Mouse (Mus musculus): Measurements from ENCODE around the gene Xdh. TPM values are rescaled to one million over a fixed set of nuclear protein-coding genes. Genes with fewer than 3 reads are reported as not detected.
A peak's percentile ranks its signal among the peaks of the same experiment; 100 is the strongest.
"Not testable (repeated sequence)": the region's sequence is repeated elsewhere in the genome, so short reads cannot be mapped to it uniquely, and the experiment has no call there.

Xdh gene
- polyA plus RNA-seq, 1 experiment from 2014 or later, result 3.3 TPM

GRCm38 (mm10) chr17:73842963-73843362 is 107.0 kb downstream of the Xdh start:
- H3K4me3 ChIP-seq (ENCODE audit: low read length), result no peak overlapping the region
- ATAC-seq, result no peak
- no peaks in the 10 kb centered on the region for H3K9me3 ChIP-seq (ENCODE audit: control insufficient read depth, low read length)
- H3K27me3 ChIP-seq (replicated peaks; ENCODE audit: control insufficient read depth, insufficient read depth, low read length), result no peaks in the 10 kb centered on the region
- no peaks in the 10 kb centered on the region for H3K36me3 ChIP-seq (ENCODE audit: control insufficient read depth, insufficient read depth, low read length)
- H3K27ac ChIP-seq (ENCODE audit: low read length), result no peak overlapping the region
- H3K9ac ChIP-seq (ENCODE audit: low read depth, low read length), result no peak overlapping the region
- WGBS, result 71% methylated on average over 1 of the region's 1 CpGs
- no peaks in the 10 kb centered on the region for H3K4me1 ChIP-seq (ENCODE audit: control insufficient read depth, insufficient read depth, low read length)
- H3K4me2 ChIP-seq (ENCODE audit: low read depth, low read length), result no peak overlapping the region

GRCm38 (mm10) chr17:73839876-73840275 is 110.1 kb downstream of the Xdh start:
- peak; percentile 66; the same call in 1 of the 2 replicates for ATAC-seq
- not testable (repeated sequence) for H3K4me3 ChIP-seq (ENCODE audit: low read length); H3K27me3 ChIP-seq (replicated peaks; ENCODE audit: control insufficient read depth, insufficient read depth, low read length); H3K9ac ChIP-seq (ENCODE audit: low read depth, low read length); H3K27ac ChIP-seq (ENCODE audit: low read length); H3K9me3 ChIP-seq (ENCODE audit: control insufficient read depth, low read length); H3K4me1 ChIP-seq (ENCODE audit: control insufficient read depth, insufficient read depth, low read length); H3K36me3 ChIP-seq (ENCODE audit: control insufficient read depth, insufficient read depth, low read length); H3K4me2 ChIP-seq (ENCODE audit: low read depth, low read length)
- WGBS, result 23% methylated on average over 1 of the region's 1 CpGs

- Histone ChIP-seq H3K4me1 (ENCODE audit: control insufficient read depth, insufficient read depth, low read length) (no peaks in the 10 kb centered on the region), H3K4me2 (ENCODE audit: low read depth, low read length) (no peak overlapping the region), H3K36me3 (ENCODE audit: control insufficient read depth, insufficient read depth, low read length) (no peaks in the 10 kb centered on the region), H3K27me3 (replicated peaks; ENCODE audit: control insufficient read depth, insufficient read depth, low read length) (no peaks in the 10 kb centered on the region), H3K4me3 (ENCODE audit: low read length) (no peak overlapping the region), H3K9ac (ENCODE audit: low read depth, low read length) (no peak overlapping the region), H3K27ac (ENCODE audit: low read length) (no peak overlapping the region), H3K9me3 (ENCODE audit: control insufficient read depth, low read length) (no peaks in the 10 kb centered on the region)
- WGBS, result 71% methylated on average over 3 of the region's 3 CpGs
- ATAC-seq, result no peak
Measured at GRCm38 (mm10) chr17:73839086-73839835, 110.7 kb downstream of the Xdh start.

GRCm38 (mm10) chr17:73837244-73837643 is 112.8 kb downstream of the Xdh start:
- H3K9me3 ChIP-seq (ENCODE audit: control insufficient read depth, low read length), result no peaks in the 10 kb centered on the region
- H3K4me1 ChIP-seq (ENCODE audit: control insufficient read depth, insufficient read depth, low read length), result no peaks in the 10 kb centered on the region
- ATAC-seq, result no peak
- WGBS, result 86% methylated on average over 4 of the region's 4 CpGs
- H3K27me3 ChIP-seq (replicated peaks; ENCODE audit: control insufficient read depth, insufficient read depth, low read length), result no peaks in the 10 kb centered on the region
- no peak overlapping the region for H3K4me3 ChIP-seq (ENCODE audit: low read length)
- H3K4me2 ChIP-seq (ENCODE audit: low read depth, low read length), result no peak overlapping the region
- H3K36me3 ChIP-seq (ENCODE audit: control insufficient read depth, insufficient read depth, low read length), result no peaks in the 10 kb centered on the region
- H3K27ac ChIP-seq (ENCODE audit: low read length), result no peak overlapping the region
- no peak overlapping the region for H3K9ac ChIP-seq (ENCODE audit: low read depth, low read length)

- H3K27ac ChIP-seq (ENCODE audit: low read length), result no peak overlapping the region
- no peak for ATAC-seq
- no peaks in the 10 kb centered on the region for H3K27me3 ChIP-seq (replicated peaks; ENCODE audit: control insufficient read depth, insufficient read depth, low read length)
- H3K9me3 ChIP-seq (ENCODE audit: control insufficient read depth, low read length), result no peaks in the 10 kb centered on the region
- WGBS, result 84% methylated on average over 3 of the region's 3 CpGs
- no peaks in the 10 kb centered on the region for H3K36me3 ChIP-seq (ENCODE audit: control insufficient read depth, insufficient read depth, low read length)
- no peaks in the 10 kb centered on the region for H3K4me1 ChIP-seq (ENCODE audit: control insufficient read depth, insufficient read depth, low read length)
- no peak overlapping the region for H3K4me3 ChIP-seq (ENCODE audit: low read length)
- no peak overlapping the region for H3K9ac ChIP-seq (ENCODE audit: low read depth, low read length)
- no peak overlapping the region for H3K4me2 ChIP-seq (ENCODE audit: low read depth, low read length)
Measured at GRCm38 (mm10) chr17:73836601-73837000, 113.4 kb downstream of the Xdh start.

Other genes starting within 250 kb of the Xdh start
- 0.24 and 0.46 TPM in 2 replicates for gene Galnt14, start 239.7 kb downstream of the Xdh start, polyA plus RNA-seq (2015; fragmentation: Nextera tagmentation; extraction: Ambion mirVana)
- 6.3 and 6.6 TPM in 2 replicates for gene Ehd3, start 146.1 kb downstream of the Xdh start, polyA plus RNA-seq (2015; fragmentation: Nextera tagmentation; extraction: Ambion mirVana)
- not detected in 2 replicates for gene Srd5a2, start 97.7 kb upstream of the Xdh start, polyA plus RNA-seq (2015; fragmentation: Nextera tagmentation; extraction: Ambion mirVana)